Mouse (Mus musculus) spleen, adult 2 months (tissue): ENCODE results near the gene Sfn.

Source experiments
- CTCF ChIP-seq: fragments of 200-500 bp; IDR thresholded peaks from 2 replicates; pipeline ENCODE4 v1.5.1; 2011; ENCODE audit warnings: mild to moderate bottlenecking, inconsistent platforms; ENCODE audit not compliant: insufficient read depth, insufficient read length, insufficient replicate concordance; ENCODE audit errors: extremely low read depth
- POLR2A ChIP-seq: fragments of 200-500 bp; IDR thresholded peaks from 2 replicates; pipeline ENCODE4 v1.6.1; 2011; ENCODE audit warnings: low read depth, low read length, inconsistent platforms

DNA sequence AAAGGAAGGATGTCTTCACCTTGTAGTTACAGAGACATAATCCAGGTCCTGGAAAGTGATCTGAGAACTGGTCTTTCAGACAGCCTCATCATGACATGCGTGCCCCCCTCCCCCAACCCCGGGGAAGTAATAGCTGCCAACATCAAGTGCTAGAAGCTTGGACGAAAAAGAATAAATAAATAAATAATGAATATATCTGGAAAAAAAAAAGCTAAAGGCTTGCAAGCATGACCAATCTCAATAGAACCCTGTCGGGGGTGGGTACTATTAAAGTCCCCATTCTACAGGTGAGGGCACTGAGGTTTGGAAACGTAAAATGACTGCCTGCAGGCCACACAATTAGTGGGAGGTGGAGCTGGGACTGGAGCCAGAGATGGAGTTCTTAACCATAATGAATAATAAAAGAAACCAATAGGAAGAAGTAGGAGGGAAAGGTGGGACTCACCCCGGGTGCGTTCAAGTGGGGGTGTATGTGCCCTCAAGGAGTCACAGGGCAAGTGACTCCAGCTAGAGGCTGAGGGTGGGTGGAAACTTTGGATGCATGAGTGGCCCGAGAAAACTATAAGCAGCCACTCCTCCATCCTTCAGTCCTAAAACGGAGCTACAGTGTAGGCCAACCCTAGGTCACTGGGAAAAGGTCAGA, 29.9 kb upstream of the Sfn start:
- TF ChIP-seq POLR2A (no peak), CTCF (no peak)
